Mouse (Mus musculus) liver, embryonic 14.5 days (tissue): ENCODE measurements around the gene Nudt22. TPM values are rescaled to one million over a fixed set of nuclear protein-coding genes. Genes with fewer than 3 reads are reported as not detected.

Experiments used
- ATAC-seq: fragments of 200-750 bp; cut with Nextera tagmentation; 2 replicates; pipeline ENCODE4 v1.8.0; 2017; ENCODE audit warnings: moderate number of reproducible peaks, mild to moderate bottlenecking, moderate library complexity; ENCODE audit not compliant: insufficient read depth
- DNase-seq, 3 experiments: peaks; one replicate each; pipeline ENCODE4 v3.0.0-alpha.2; 2012 to 2013; ENCODE audit warnings: low read depth in 3 of 3, low spot score in 3 of 3
- H3K27ac ChIP-seq: fragments of 300-500 bp; sonication (generic); 2 replicates; pipeline ENCODE4 v1.5.1; 2014; ENCODE audit warnings: moderate library complexity, mild to moderate bottlenecking, control low read depth, inconsistent platforms
- H3K27me3 ChIP-seq: fragments of 300-500 bp; sonication (generic); 2 replicates; pipeline ENCODE4 v1.6.1; 2014; ENCODE audit warnings: mild to moderate bottlenecking, low read length, moderate library complexity; ENCODE audit not compliant: control insufficient read depth, insufficient read depth
- H3K36me3 ChIP-seq: fragments of 300-500 bp; sonication (generic); replicated peaks from 2 replicates; pipeline ENCODE4 v1.6.1; 2014; ENCODE audit warnings: low read depth; ENCODE audit not compliant: control insufficient read depth, insufficient read depth
- H3K4me1 ChIP-seq, 2 experiments: fragments of 200-500 bp in 1 of 2; fragments of 300-500 bp in 1 of 2; sonication (generic) in 1 of 2; replicated peaks; 2 replicates each; pipeline ENCODE4 v1.6.1; 2012 to 2014; ENCODE audit warnings: antibody characterized with exemption in 1 of 2, inconsistent platforms in 1 of 2, low read length in 1 of 2; ENCODE audit not compliant: control insufficient read depth in 2 of 2, insufficient read depth in 2 of 2
- H3K4me2 ChIP-seq: fragments of 300-500 bp; sonication (generic); 2 replicates; pipeline ENCODE4 v1.6.1; 2014; ENCODE audit warnings: low read depth, mild to moderate bottlenecking, control low read depth, moderate library complexity
- H3K4me3 ChIP-seq, 2 experiments: fragments of 200-500 bp in 1 of 2; fragments of 300-500 bp in 1 of 2; sonication (generic) in 1 of 2; 2 replicates each; pipeline ENCODE4 v1.5.1; 2012 to 2014; ENCODE audit warnings: low read depth in 2 of 2, low read length in 2 of 2, mild to moderate bottlenecking in 2 of 2, control low read depth in 1 of 2, inconsistent platforms in 1 of 2, moderate library complexity in 1 of 2; ENCODE audit not compliant: insufficient read depth in 1 of 2
- H3K9ac ChIP-seq: fragments of 300-500 bp; sonication (generic); replicated peaks from 2 replicates; pipeline ENCODE4 v1.6.1; 2014; ENCODE audit warnings: mild to moderate bottlenecking, control low read depth, moderate library complexity
- H3K9me3 ChIP-seq: fragments of 300-500 bp; sonication (generic); 2 replicates; pipeline ENCODE4 v1.6.1; 2016; ENCODE audit warnings: low read length, mixed read lengths; ENCODE audit not compliant: control insufficient read depth
- CTCF ChIP-seq: IDR thresholded peaks from 2 replicates; pipeline ENCODE4 v1.5.1; 2016; ENCODE audit warnings: antibody characterized with exemption, low read depth, control low read depth
- EP300 ChIP-seq: IDR thresholded peaks from 2 replicates; pipeline ENCODE4 v1.6.1; 2016; ENCODE audit warnings: antibody characterized with exemption, low read depth
- WGBS: fragments of 180-500 bp; shearing (Covaris S2); extraction: QIAGEN DNeasy Blood & Tissue Kit; methylation state at CpG from one replicate; pipeline ENCODE4 v1.1.7; 2014; ENCODE audit not compliant: insufficient replicate concordance; 5-methylcytosine and 5-hydroxymethylcytosine counted together
- polyA plus RNA-seq, 2 experiments: library from polyadenylated mRNA; depleted of rRNA in 1 of 2; stranded (reverse) in 1 of 2; unstranded in 1 of 2; fragments of >200 nt; fragmentation: Nextera tagmentation in 1 of 2; extraction: Ambion mirVana in 1 of 2; gene quantifications; 2 replicates each; pipeline versions ENCODE4 v1.2.1 to v1.2.3; 2012 to 2014

The Nudt22 gene
- polyA plus RNA-seq, 2 experiments: 6.8 to 9.7 TPM

DNA sequence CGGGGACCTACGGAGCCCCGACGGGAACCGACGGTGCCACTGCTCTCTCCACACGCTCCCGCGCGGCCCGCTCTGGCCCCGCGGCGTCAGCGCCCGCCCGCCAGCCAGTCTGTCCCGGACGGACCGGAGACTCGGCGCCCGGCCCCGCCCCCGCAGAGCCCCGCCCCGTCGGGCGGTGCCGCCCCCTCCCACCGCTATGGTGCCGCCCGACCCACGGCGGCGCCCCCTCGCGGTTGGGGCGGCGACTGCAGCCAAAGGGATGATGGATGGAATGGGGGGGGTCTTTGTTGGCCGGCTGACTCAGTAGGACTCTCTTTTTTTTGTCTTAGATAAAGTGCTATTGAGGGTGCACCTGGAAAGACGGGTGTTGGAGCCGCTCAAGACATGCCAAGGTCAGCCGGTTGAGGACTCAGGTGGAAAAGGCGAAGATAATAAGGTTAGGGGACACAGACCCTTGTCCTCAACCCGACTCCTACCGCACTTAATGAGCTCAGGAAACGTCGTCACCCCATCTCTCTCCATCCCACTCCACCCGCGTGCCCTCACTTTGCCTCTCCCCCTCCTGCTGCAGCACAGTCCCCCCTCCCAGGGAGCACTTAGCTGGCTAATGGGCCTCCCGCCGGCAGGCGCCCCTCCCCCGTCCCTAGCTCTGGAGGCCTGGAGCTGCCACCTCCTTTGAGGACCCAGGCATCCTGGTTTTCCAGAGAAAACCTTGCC is 26.1 kb downstream of the Nudt22 start:
- no peaks in the 10 kb centered on the region for H3K36me3 ChIP-seq
- H3K27ac ChIP-seq: no peak overlapping the region
- peaks cover 3% of the 10 kb centered on the region; the same call in 1 of the 2 replicates for H3K27me3 ChIP-seq
- TF ChIP-seq CTCF (peak; percentile 79), EP300 (no peak)
- H3K4me2 ChIP-seq: peak overlapping the region; percentile 91
- 1% methylated on average over 55 of the region's 55 CpGs for WGBS
- peak overlapping the region; percentile 64 for H3K9ac ChIP-seq
- peaks cover 24% of the 10 kb centered on the region in 2 experiments for H3K4me1 ChIP-seq
- peak overlapping the region; percentile 53 to 66 for H3K4me3 ChIP-seq
- ATAC-seq: peak; percentile 76
- no peaks in the 10 kb centered on the region for H3K9me3 ChIP-seq
- DNase-seq: no peak

DNA sequence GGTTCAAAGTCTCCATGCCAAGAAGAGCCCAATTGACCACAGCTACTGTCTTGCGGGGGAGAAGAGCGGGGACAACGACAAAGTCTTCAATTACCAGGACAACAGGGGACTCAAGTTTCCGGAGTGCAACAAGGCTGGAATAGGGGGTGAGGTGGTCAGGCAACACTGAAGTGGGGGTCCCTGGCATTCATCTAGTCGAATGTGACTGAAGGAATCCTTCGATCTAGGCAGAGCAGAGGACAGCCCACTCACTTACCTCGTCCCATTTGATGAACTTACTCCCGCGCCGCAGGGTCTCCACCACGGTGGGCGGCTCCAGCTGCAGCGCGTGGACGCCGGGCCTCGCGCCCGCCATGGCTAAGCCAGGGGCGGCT is 26.6 kb downstream of the Nudt22 start:
- Histone ChIP-seq H3K4me3 (peak overlapping the region; percentile 53 to 66), H3K27me3 (peaks cover 3% of the 10 kb centered on the region; the same call in 1 of the 2 replicates), H3K4me1 (peaks cover 24% of the 10 kb centered on the region in 2 experiments), H3K36me3 (no peaks in the 10 kb centered on the region), H3K9me3 (no peaks in the 10 kb centered on the region), H3K27ac (no peak overlapping the region), H3K4me2 (peak overlapping the region; percentile 91), H3K9ac (peak overlapping the region; percentile 64)
- DNase-seq: no peak
- under 1% methylated on average over 20 of the region's 20 CpGs for WGBS
- no peak for TF ChIP-seq CTCF
- no peak for TF ChIP-seq EP300
- no peak for ATAC-seq

DNA sequence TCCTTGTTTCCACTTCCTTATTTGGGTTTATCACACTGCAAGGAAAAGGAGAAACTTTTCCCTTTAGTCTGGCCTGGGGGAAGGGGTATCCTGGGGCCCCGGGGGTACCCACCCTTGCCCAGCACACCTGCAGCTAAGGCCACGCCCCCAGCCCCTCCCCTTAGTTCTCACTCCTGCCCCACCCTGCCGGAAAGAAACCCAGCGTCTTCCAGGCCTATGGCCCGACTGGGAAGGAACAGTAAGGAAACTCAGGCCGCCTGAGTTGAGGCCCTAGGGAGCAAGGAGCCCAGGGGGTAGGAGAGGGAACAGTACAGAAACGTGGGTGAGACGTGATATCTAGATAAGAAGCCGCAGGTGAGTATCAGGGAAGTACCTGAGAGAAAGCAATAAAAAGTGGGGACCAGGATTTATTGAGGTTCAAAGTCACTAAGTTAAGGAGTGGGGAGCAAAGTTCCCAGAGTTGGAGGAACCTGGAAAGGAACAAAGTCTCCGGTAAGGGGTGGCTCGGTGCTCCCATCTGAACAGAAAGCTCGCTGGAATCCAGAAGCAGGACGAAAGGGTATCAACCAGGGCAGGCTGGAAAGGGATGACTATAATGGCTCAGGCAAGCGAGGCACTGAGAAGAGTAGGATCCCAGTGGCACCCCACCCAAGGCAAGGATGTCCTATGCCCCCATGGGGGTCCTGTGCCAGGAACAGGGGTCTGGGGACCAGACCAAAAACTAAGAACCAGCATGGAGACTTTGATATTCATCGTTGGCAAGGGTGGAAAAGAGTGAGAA is 27.2 kb downstream of the Nudt22 start:
- Histone ChIP-seq H3K4me3 (peak overlapping the region; percentile 53 to 66), H3K4me1 (peaks cover 19 to 20% of the 10 kb centered on the region in 2 experiments), H3K27ac (no peak overlapping the region), H3K27me3 (peaks cover 3% of the 10 kb centered on the region; the same call in 1 of the 2 replicates), H3K36me3 (no peaks in the 10 kb centered on the region), H3K9ac (no peak overlapping the region), H3K4me2 (peak overlapping the region; percentile 91), H3K9me3 (no peaks in the 10 kb centered on the region)
- ATAC-seq (no peak), DNase-seq (no peak)
- WGBS: 10% methylated on average over 15 of the region's 15 CpGs
- TF ChIP-seq EP300 (no peak), CTCF (no peak)

DNA sequence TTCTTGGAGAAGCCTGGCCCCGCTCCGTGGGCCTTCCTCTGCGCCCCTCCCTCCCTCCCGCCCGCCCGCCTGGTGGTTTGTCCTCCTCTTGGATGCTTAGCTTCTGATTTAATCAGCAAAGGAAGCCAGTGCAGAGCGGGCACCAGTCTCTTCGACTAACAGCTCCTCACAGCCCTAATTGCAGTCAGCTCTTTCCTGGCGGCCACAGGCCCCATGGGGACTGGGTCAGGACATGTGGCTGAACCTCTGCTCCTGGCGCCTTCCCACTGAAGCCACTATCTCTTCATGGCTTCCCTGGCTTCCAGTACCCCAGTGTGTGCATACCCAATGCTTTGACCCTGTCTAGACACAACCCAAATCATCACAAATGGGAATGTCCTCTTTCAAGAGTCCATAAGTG is 39.5 kb downstream of the Nudt22 start:
- DNase-seq (no peak), ATAC-seq (no peak)
- TF ChIP-seq EP300 (no peak), CTCF (no peak)
- Histone ChIP-seq H3K9me3 (no peaks in the 10 kb centered on the region), H3K4me3 (no peak overlapping the region), H3K36me3 (no peaks in the 10 kb centered on the region), H3K4me2 (no peak overlapping the region), H3K9ac (no peak overlapping the region), H3K4me1 (peaks cover 8 to 9% of the 10 kb centered on the region in 2 experiments), H3K27me3 (no peaks in the 10 kb centered on the region), H3K27ac (no peak overlapping the region)
- WGBS: 67% methylated on average over 10 of the region's 10 CpGs

DNA sequence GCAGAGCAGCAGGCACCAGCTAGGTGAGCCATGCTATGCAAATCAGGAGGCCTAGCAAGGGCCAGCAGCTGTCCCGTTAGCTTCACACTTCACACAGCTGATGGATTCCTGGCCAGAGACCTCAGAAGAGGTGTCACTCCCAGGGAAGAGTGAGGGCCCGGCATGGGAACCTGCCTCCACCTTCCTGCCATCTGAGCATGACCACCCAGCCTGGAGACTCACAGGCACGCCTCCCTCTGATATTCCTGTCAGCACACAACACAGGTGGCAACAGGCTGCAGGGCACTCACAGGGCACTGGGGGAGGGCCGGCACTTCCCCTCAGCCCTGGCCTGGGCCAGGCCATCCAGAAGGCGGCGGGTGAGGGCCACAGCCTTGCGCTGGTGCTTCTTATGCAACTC is 40.5 kb downstream of the Nudt22 start:
- Histone ChIP-seq H3K4me3 (no peak overlapping the region), H3K27ac (no peak overlapping the region), H3K9ac (no peak overlapping the region), H3K4me1 (peaks cover 9 to 13% of the 10 kb centered on the region in 2 experiments), H3K27me3 (no peaks in the 10 kb centered on the region), H3K4me2 (no peak overlapping the region), H3K9me3 (no peaks in the 10 kb centered on the region), H3K36me3 (no peaks in the 10 kb centered on the region)
- 81% methylated on average over 7 of the region's 7 CpGs for WGBS
- TF ChIP-seq EP300: no peak
- no peak for TF ChIP-seq CTCF
- DNase-seq (no peak), ATAC-seq (no peak)
